Mouse (Mus musculus) intestine, postnatal 0 days (tissue): ENCODE data around the gene Unc13a. TPM values are rescaled to one million over a fixed set of nuclear protein-coding genes. Genes with fewer than 3 reads are reported as not detected.

ENCODE experiments used
- ATAC-seq: fragments of 200-750 bp; cut with Nextera tagmentation; 2 replicates; pipeline ENCODE4 v1.8.0; 2017; ENCODE audit warnings: mild to moderate bottlenecking, moderate TSS enrichment, moderate library complexity
- H3K27ac ChIP-seq: fragments of 300-500 bp; sonication (generic); 2 replicates; pipeline ENCODE4 v1.5.1; 2014; ENCODE audit warnings: mild to moderate bottlenecking, low read depth, low read length, moderate library complexity
- H3K27me3 ChIP-seq: fragments of 300-500 bp; sonication (generic); replicated peaks from 2 replicates; pipeline ENCODE4 v1.6.1; 2014; ENCODE audit warnings: low read length, mixed read lengths; ENCODE audit not compliant: control insufficient read depth, insufficient read depth
- H3K36me3 ChIP-seq: fragments of 300-500 bp; sonication (generic); 2 replicates; pipeline ENCODE4 v1.6.1; 2014; ENCODE audit warnings: mild to moderate bottlenecking, moderate library complexity; ENCODE audit not compliant: control insufficient read depth, insufficient read depth
- H3K4me1 ChIP-seq: fragments of 300-500 bp; sonication (generic); replicated peaks from 2 replicates; pipeline ENCODE4 v1.6.1; 2014; ENCODE audit warnings: antibody characterized with exemption, low read length, mixed read lengths; ENCODE audit not compliant: control insufficient read depth, insufficient read depth
- H3K4me2 ChIP-seq: fragments of 300-500 bp; sonication (generic); replicated peaks from 2 replicates; pipeline ENCODE4 v1.6.1; 2014; ENCODE audit warnings: low read depth, mild to moderate bottlenecking, moderate library complexity
- H3K4me3 ChIP-seq: fragments of 300-500 bp; sonication (generic); 2 replicates; pipeline ENCODE4 v1.5.1; 2014; ENCODE audit warnings: low read depth, low read length
- H3K9ac ChIP-seq: fragments of 300-500 bp; sonication (generic); 2 replicates; pipeline ENCODE4 v1.6.1; 2014; ENCODE audit warnings: mild to moderate bottlenecking, low read depth, low read length
- H3K9me3 ChIP-seq: fragments of 300-500 bp; sonication (generic); 2 replicates; pipeline ENCODE4 v1.6.1; 2016; ENCODE audit warnings: mixed run types; ENCODE audit not compliant: control insufficient read depth
- CTCF ChIP-seq: sonication (generic); IDR thresholded peaks from 2 replicates; pipeline ENCODE4 v1.5.1; 2016; ENCODE audit warnings: low read depth, mild to moderate bottlenecking, control low read depth, antibody characterized with exemption, moderate library complexity
- WGBS: fragments of 180-500 bp; shearing (Covaris S2); extraction: QIAGEN DNeasy Blood & Tissue Kit; methylation state at CpG from one replicate; pipeline ENCODE4 v1.1.7; 2014; 5-methylcytosine and 5-hydroxymethylcytosine counted together
- polyA plus RNA-seq: library from polyadenylated mRNA; unstranded; fragments of >200 nt; fragmentation: Nextera tagmentation; extraction: Ambion mirVana; gene quantifications from 2 replicates; pipeline ENCODE4 v1.2.1, GENCODE M21; 2015

Gene Unc13a
- polyA plus RNA-seq, 1 experiment from 2014 or later = 0.72 TPM

- Histone ChIP-seq H3K36me3 (no peaks in the 10 kb centered on the region; the same call in 1 of the 2 replicates), H3K4me1 (peaks cover 11% of the 10 kb centered on the region; the same call in 1 of the 2 replicates), H3K27me3 (no peaks in the 10 kb centered on the region), H3K9me3 (no peaks in the 10 kb centered on the region), H3K4me2 (peak within 1 kb of the TSS; percentile 82), H3K27ac (peak within 1 kb of the TSS; percentile 95), H3K4me3 (peak within 1 kb of the TSS; percentile 64), H3K9ac (peak within 1 kb of the TSS; percentile 79)
- TF ChIP-seq CTCF = no peak
- peak; percentile 81 for ATAC-seq
- WGBS = under 1% methylated on average over 71 of the region's 71 CpGs
These were observed 79.8 kb downstream of the Unc13a start, which contains the start of gene Pgls for GRCm38 (mm10) chr8:71591471-71592373. Gene Pgls (plus strand): TSS chr8:71592176.

GRCm38 (mm10) chr8:71591017-71591416 is 80.5 kb downstream of the Unc13a start:
- no peak for TF ChIP-seq CTCF

GRCm38 (mm10) chr8:71588762-71589161 is 82.8 kb downstream of the Unc13a start:
- Histone ChIP-seq H3K4me1 (peaks cover 11% of the 10 kb centered on the region; the same call in 1 of the 2 replicates), H3K27me3 (no peaks in the 10 kb centered on the region), H3K4me2 (no peak overlapping the region), H3K4me3 (no peak overlapping the region), H3K9ac (no peak overlapping the region), H3K9me3 (no peaks in the 10 kb centered on the region), H3K36me3 (peaks cover 17% of the 10 kb centered on the region; the same call in 1 of the 2 replicates), H3K27ac (no peak overlapping the region)
- 78% methylated on average over 3 of the region's 3 CpGs for WGBS
- no peak for ATAC-seq
- no peak for TF ChIP-seq CTCF

More at GRCm38 (mm10) chr8:71591017-71591416, 80.5 kb downstream of the Unc13a start:
- no peak overlapping the region for H3K27ac ChIP-seq
- peaks cover 11% of the 10 kb centered on the region; the same call in 1 of the 2 replicates for H3K4me1 ChIP-seq
- H3K36me3 ChIP-seq = peaks cover 2% of the 10 kb centered on the region; the same call in 1 of the 2 replicates
- no peak for ATAC-seq
- H3K4me3 ChIP-seq = peak overlapping the region; percentile 64
- peak overlapping the region; percentile 79; the same call in 1 of the 2 replicates for H3K9ac ChIP-seq
- H3K9me3 ChIP-seq = no peaks in the 10 kb centered on the region
- peak overlapping the region; percentile 82 for H3K4me2 ChIP-seq
- 24% methylated on average over 5 of the region's 5 CpGs for WGBS
- no peaks in the 10 kb centered on the region for H3K27me3 ChIP-seq

GRCm38 (mm10) chr8:71586891-71587290 is 84.7 kb downstream of the Unc13a start:
- peak; percentile 80 for TF ChIP-seq CTCF
- H3K27ac ChIP-seq = no peak overlapping the region
- H3K9me3 ChIP-seq = no peaks in the 10 kb centered on the region
- no peak for ATAC-seq
- no peaks in the 10 kb centered on the region for H3K4me1 ChIP-seq
- H3K27me3 ChIP-seq = no peaks in the 10 kb centered on the region
- H3K4me2 ChIP-seq = no peak overlapping the region
- 84% methylated on average over 2 of the region's 2 CpGs for WGBS
- peaks cover 17% of the 10 kb centered on the region; the same call in 1 of the 2 replicates for H3K36me3 ChIP-seq
- no peak overlapping the region for H3K4me3 ChIP-seq
- H3K9ac ChIP-seq = no peak overlapping the region

GRCm38 (mm10) chr8:71580201-71580600 is 91.4 kb downstream of the Unc13a start:
- no peak overlapping the region for H3K4me2 ChIP-seq
- ATAC-seq = no peak
- H3K36me3 ChIP-seq = peaks cover 9% of the 10 kb centered on the region; the same call in 1 of the 2 replicates
- no peak overlapping the region for H3K4me3 ChIP-seq
- no peaks in the 10 kb centered on the region for H3K27me3 ChIP-seq
- no peaks in the 10 kb centered on the region for H3K9me3 ChIP-seq
- H3K4me1 ChIP-seq = no peaks in the 10 kb centered on the region
- H3K9ac ChIP-seq = no peak overlapping the region
- TF ChIP-seq CTCF = no peak
- WGBS = 68% methylated on average over 9 of the region's 9 CpGs
- H3K27ac ChIP-seq = no peak overlapping the region

GRCm38 (mm10) chr8:71579476-71579875 is 92.1 kb downstream of the Unc13a start:
- Histone ChIP-seq H3K4me1 (no peaks in the 10 kb centered on the region), H3K27me3 (no peaks in the 10 kb centered on the region), H3K36me3 (peaks cover 3% of the 10 kb centered on the region; the same call in 1 of the 2 replicates), H3K27ac (no peak overlapping the region), H3K9ac (no peak overlapping the region), H3K9me3 (no peaks in the 10 kb centered on the region), H3K4me2 (no peak overlapping the region), H3K4me3 (no peak overlapping the region)
- ATAC-seq = no peak
- no peak for TF ChIP-seq CTCF
- WGBS = 91% methylated on average over 14 of the region's 14 CpGs
